Mouse (Mus musculus) hindbrain, embryonic 16.5 days (tissue): ENCODE measurements around the gene Arntl. TPM values are rescaled to one million over a fixed set of nuclear protein-coding genes. Genes with fewer than 3 reads are reported as not detected.

Experiments used
- ATAC-seq: fragments of 200-750 bp; cut with Nextera tagmentation; 2 replicates; pipeline ENCODE4 v1.8.0; 2017; ENCODE audit warnings: moderate TSS enrichment, moderate library complexity
- H3K27ac ChIP-seq: fragments of 300-500 bp; sonication (generic); 2 replicates; pipeline ENCODE4 v1.5.1; 2014; ENCODE audit warnings: low read depth, mild to moderate bottlenecking, control low read depth, low read length, moderate library complexity
- H3K27me3 ChIP-seq: fragments of 300-500 bp; sonication (generic); replicated peaks from 2 replicates; pipeline ENCODE4 v1.6.1; 2014; ENCODE audit warnings: low read length; ENCODE audit not compliant: control insufficient read depth, insufficient read depth
- H3K36me3 ChIP-seq: fragments of 300-500 bp; sonication (generic); 2 replicates; pipeline ENCODE4 v1.6.1; 2014; ENCODE audit warnings: mild to moderate bottlenecking, low read length, moderate library complexity, mixed read lengths; ENCODE audit not compliant: control insufficient read depth, insufficient read depth
- H3K4me1 ChIP-seq: fragments of 300-500 bp; sonication (generic); 2 replicates; pipeline ENCODE4 v1.6.1; 2014; ENCODE audit warnings: low read depth, low read length; ENCODE audit not compliant: control insufficient read depth, insufficient read depth
- H3K4me2 ChIP-seq: fragments of 300-500 bp; sonication (generic); 2 replicates; pipeline ENCODE4 v1.6.1; 2014; ENCODE audit warnings: mild to moderate bottlenecking, low read length, control low read depth, moderate library complexity
- H3K4me3 ChIP-seq: fragments of 300-500 bp; sonication (generic); 2 replicates; pipeline ENCODE4 v1.5.1; 2014; ENCODE audit warnings: mild to moderate bottlenecking, low read length, control low read depth, moderate library complexity
- H3K9ac ChIP-seq: fragments of 300-500 bp; sonication (generic); 2 replicates; pipeline ENCODE4 v1.6.1; 2014; ENCODE audit warnings: low read depth, mild to moderate bottlenecking, control low read depth, low read length, moderate library complexity
- H3K9me3 ChIP-seq: fragments of 300-500 bp; sonication (generic); 2 replicates; pipeline ENCODE4 v1.6.1; 2014; ENCODE audit warnings: mild to moderate bottlenecking, low read length, moderate library complexity; ENCODE audit not compliant: control insufficient read depth
- WGBS: fragments of 180-500 bp; shearing (Covaris S2); extraction: QIAGEN DNeasy Blood & Tissue Kit; methylation state at CpG from one replicate; pipeline ENCODE4 v1.1.7; 2014; 5-methylcytosine and 5-hydroxymethylcytosine counted together
- polyA plus RNA-seq: library from polyadenylated mRNA; unstranded; fragments of >200 nt; fragmentation: Nextera tagmentation; extraction: Ambion mirVana; gene quantifications from 2 replicates; pipeline ENCODE4 v1.2.1, GENCODE M21; 2015

Arntl gene
- polyA plus RNA-seq, 1 experiment from 2014 or later: 21.7 TPM

- no peak overlapping the region for H3K4me3 ChIP-seq
- H3K9me3 ChIP-seq: no peaks in the 10 kb centered on the region
- no peak overlapping the region for H3K9ac ChIP-seq
- WGBS: 48% methylated on average over 10 of the region's 10 CpGs
- H3K36me3 ChIP-seq: no peaks in the 10 kb centered on the region
- no peak overlapping the region for H3K27ac ChIP-seq
- ATAC-seq: no peak
- H3K4me1 ChIP-seq: peaks cover 3% of the 10 kb centered on the region
- H3K4me2 ChIP-seq: no peak overlapping the region
- no peaks in the 10 kb centered on the region for H3K27me3 ChIP-seq
These were observed 10.0 kb upstream of the Arntl start for GRCm38 (mm10) chr7:113197161-113197775.

- no peaks in the 10 kb centered on the region for H3K36me3 ChIP-seq
- H3K27ac ChIP-seq: no peak overlapping the region
- no peak overlapping the region for H3K4me3 ChIP-seq
- H3K9me3 ChIP-seq: no peaks in the 10 kb centered on the region
- H3K4me1 ChIP-seq: peaks cover 9% of the 10 kb centered on the region
- 37% methylated on average over 3 of the region's 3 CpGs for WGBS
- peaks cover 9% of the 10 kb centered on the region for H3K27me3 ChIP-seq
- ATAC-seq: no peak
- no peak overlapping the region for H3K9ac ChIP-seq
- no peak overlapping the region for H3K4me2 ChIP-seq
These were observed 5.7 kb upstream of the Arntl start for GRCm38 (mm10) chr7:113201584-113201983.

- Histone ChIP-seq H3K27ac (peak overlapping the region; percentile 95), H3K9me3 (no peaks in the 10 kb centered on the region), H3K4me3 (peak overlapping the region; percentile 93), H3K9ac (peak overlapping the region; percentile 91), H3K27me3 (peaks cover 11% of the 10 kb centered on the region), H3K36me3 (no peaks in the 10 kb centered on the region), H3K4me2 (peak overlapping the region; percentile 67), H3K4me1 (peaks cover 24% of the 10 kb centered on the region)
- peak; percentile 70 for ATAC-seq
- WGBS: under 1% methylated on average over 71 of the region's 98 CpGs
These were observed 464 bp downstream of the Arntl start for GRCm38 (mm10) chr7:113207471-113208387.

- Histone ChIP-seq H3K4me3 (peak overlapping the region; percentile 93), H3K36me3 (no peaks in the 10 kb centered on the region), H3K27ac (no peak overlapping the region), H3K4me2 (peak overlapping the region; percentile 67), H3K27me3 (peaks cover 11% of the 10 kb centered on the region), H3K9me3 (no peaks in the 10 kb centered on the region), H3K4me1 (peaks cover 24% of the 10 kb centered on the region), H3K9ac (peak overlapping the region; percentile 91)
- no peak for ATAC-seq
- whole genome bisulfite sequencing: 1% methylated on average over 19 of the region's 19 CpGs
These were observed 1.1 kb downstream of the Arntl start for GRCm38 (mm10) chr7:113208388-113208753.

- ATAC-seq: no peak
- no peaks in the 10 kb centered on the region for H3K36me3 ChIP-seq
- no peak overlapping the region for H3K9ac ChIP-seq
- H3K4me2 ChIP-seq: peak overlapping the region; percentile 26
- no peaks in the 10 kb centered on the region for H3K9me3 ChIP-seq
- H3K4me3 ChIP-seq: no peak overlapping the region
- 33% methylated on average over 4 of the region's 4 CpGs for WGBS
- H3K4me1 ChIP-seq: peaks cover 33% of the 10 kb centered on the region
- H3K27ac ChIP-seq: no peak overlapping the region; the same call in 1 of the 2 replicates
- H3K27me3 ChIP-seq: peaks cover 6% of the 10 kb centered on the region
These were observed 3.2 kb downstream of the Arntl start for GRCm38 (mm10) chr7:113210441-113210840.

- Histone ChIP-seq H3K9me3 (no peaks in the 10 kb centered on the region), H3K4me1 (peaks cover 23% of the 10 kb centered on the region), H3K4me2 (no peak overlapping the region), H3K9ac (no peak overlapping the region), H3K27me3 (peaks cover 2% of the 10 kb centered on the region; the same call in 1 of the 2 replicates), H3K4me3 (no peak overlapping the region), H3K36me3 (no peaks in the 10 kb centered on the region), H3K27ac (no peak overlapping the region)
- 41% methylated on average over 6 of the region's 6 CpGs for WGBS
- no peak for ATAC-seq
These were observed 7.2 kb downstream of the Arntl start for GRCm38 (mm10) chr7:113214245-113215169.

- H3K36me3 ChIP-seq: no peaks in the 10 kb centered on the region
- no peak overlapping the region for H3K4me2 ChIP-seq
- H3K4me3 ChIP-seq: no peak overlapping the region
- H3K27me3 ChIP-seq: no peaks in the 10 kb centered on the region
- ATAC-seq: no peak
- no peak overlapping the region; the same call in 1 of the 2 replicates for H3K9ac ChIP-seq
- H3K9me3 ChIP-seq: no peaks in the 10 kb centered on the region
- 65% methylated on average over 8 of the region's 8 CpGs for WGBS
- H3K4me1 ChIP-seq: peaks cover 20% of the 10 kb centered on the region
- H3K27ac ChIP-seq: no peak overlapping the region
These were observed 8.9 kb downstream of the Arntl start for GRCm38 (mm10) chr7:113216152-113216551.

- H3K9ac ChIP-seq: no peak overlapping the region
- H3K36me3 ChIP-seq: no peaks in the 10 kb centered on the region
- H3K27me3 ChIP-seq: no peaks in the 10 kb centered on the region
- no peak overlapping the region for H3K4me2 ChIP-seq
- WGBS: 70% methylated on average over 13 of the region's 13 CpGs
- peaks cover 15% of the 10 kb centered on the region for H3K4me1 ChIP-seq
- no peak overlapping the region for H3K4me3 ChIP-seq
- no peak for ATAC-seq
- no peak overlapping the region for H3K27ac ChIP-seq
- H3K9me3 ChIP-seq: no peaks in the 10 kb centered on the region
These were observed 12.2 kb downstream of the Arntl start for GRCm38 (mm10) chr7:113219416-113219815.
